Mouse (Mus musculus) erythroblast, embryonic 14.5 days (primary cell): ENCODE results near the gene 1110051M20Rik.

Experiments
- GATA1 ChIP-seq: IDR thresholded peaks from 2 replicates; pipeline ENCODE4 v1.6.1; 2012; ENCODE audit warnings: low read length, inconsistent platforms, mixed read lengths
- TAL1 ChIP-seq: IDR thresholded peaks from 3 replicates; pipeline ENCODE4 v1.6.1; 2012; ENCODE audit warnings: low read length, inconsistent platforms, mixed read lengths

- no peak for TF ChIP-seq GATA1
- TF ChIP-seq TAL1 = no peak
Observed at GRCm38 (mm10) chr2:91442241-91442640, 2.3 kb downstream of the 1110051M20Rik start.
